Mouse (Mus musculus) skeletal muscle tissue, postnatal 0 days (tissue): ENCODE measurements around the gene Atp11a. TPM values are rescaled to one million over a fixed set of nuclear protein-coding genes. Genes with fewer than 3 reads are reported as not detected.

ENCODE experiments used
- polyA plus RNA-seq: library from polyadenylated mRNA; unstranded; fragments of >200 nt; fragmentation: Nextera tagmentation; extraction: Ambion mirVana; gene quantifications from 2 replicates; pipeline ENCODE4 v1.2.1, GENCODE M21; 2015

The Atp11a gene
- 5.2 and 6.5 TPM in 2 replicates for polyA plus RNA-seq

DNA sequence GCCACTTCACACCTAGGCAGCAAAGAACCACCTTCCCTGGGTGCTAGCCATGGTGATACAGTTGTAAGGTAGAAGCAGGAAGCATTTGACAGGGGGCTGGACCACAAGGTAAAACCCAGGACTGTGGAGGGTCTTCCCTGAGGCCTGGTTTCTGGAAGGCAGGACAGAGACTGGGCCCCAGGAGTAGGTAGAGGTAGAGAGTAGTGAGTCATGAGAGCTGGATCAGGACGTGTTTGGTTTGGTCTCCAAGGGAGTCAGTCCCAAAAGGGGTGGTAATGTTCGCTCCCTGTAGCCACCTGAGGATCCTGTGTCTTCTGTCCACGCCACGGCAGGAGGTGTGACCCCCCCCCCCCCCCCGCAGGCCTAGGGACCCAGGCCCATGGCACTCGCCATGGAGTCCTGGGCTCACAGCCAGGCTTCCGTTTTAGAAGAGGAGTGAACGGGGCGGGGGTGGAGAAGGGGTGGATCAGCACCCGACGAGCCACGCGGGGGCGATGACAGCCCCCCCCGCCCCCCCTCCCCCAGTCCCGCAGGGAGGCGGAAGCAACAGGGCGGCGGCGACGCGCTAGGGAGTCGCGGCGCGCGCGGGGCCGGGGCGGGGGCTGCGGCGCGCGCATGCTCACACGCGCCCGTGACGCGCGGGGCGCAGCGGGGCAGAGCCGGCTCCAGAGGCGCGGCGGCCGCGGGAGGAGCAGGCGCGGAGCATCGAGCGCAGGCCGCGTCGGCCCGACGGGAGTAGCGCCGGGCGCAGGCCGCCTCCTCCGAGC is at the start of gene Atp11a:
Gene Atp11a (plus strand): TSS at position 624 of the 767 bp plus-strand sequence.

DNA sequence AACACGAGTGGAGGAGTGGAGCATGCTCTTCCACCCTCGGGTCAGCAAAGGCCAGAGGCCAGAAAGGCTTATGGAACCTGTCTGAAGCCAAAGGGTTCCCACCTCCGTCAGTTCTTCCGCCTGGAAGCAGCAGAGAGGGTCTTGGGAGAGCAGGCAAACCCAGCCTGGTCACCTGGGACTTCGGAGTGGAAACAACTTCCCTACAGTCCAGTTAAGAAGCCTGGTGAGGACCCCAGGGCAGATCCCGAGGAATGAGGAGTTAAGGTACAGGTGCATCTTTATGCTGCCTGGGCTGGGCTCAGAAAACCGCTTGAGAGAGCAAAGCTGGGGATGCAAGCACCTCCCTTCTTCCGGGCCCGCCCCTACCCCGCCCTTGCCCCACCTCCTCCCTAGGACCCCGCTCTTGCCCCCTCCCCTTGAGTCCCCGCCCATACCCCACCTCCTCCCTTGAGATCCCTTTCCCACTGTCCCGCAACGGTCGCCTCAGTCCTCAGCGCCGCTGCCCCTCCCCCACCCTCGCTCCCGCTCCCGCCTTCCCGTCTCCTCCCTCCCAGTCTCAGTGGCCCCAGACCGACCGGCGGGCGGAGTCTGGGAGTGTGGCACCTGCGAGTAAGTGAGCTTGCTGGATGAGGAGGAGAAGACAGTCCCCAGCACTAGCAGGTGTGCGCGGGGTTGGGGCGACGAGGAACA is 116.7 kb downstream of the Atp11a start, which contains the start of gene Mcf2l:
Gene Mcf2l (plus strand): TSS at position 450 of the 690 bp plus-strand sequence.

Other genes starting within 250 kb of the Atp11a start
- not detected in 2 replicates for gene Spaca7, start 184.0 kb upstream of the Atp11a start, polyA plus RNA-seq
- gene Tubgcp3, start 84.8 kb upstream of the Atp11a start, polyA plus RNA-seq, result 10.7 and 11.5 TPM in 2 replicates
- gene Mcf2l, start 116.8 kb downstream of the Atp11a start, polyA plus RNA-seq, result 15.1 and 16.3 TPM in 2 replicates